ENCODE assay signal across 7 mouse cellular contexts in genomic region chr3:86788711-86789110, GRCm38 (mm10).
DNase-seq lines count a peak whose midpoint lies in the region; ATAC-seq and TF ChIP-seq lines count a peak whose summit lies in the region.

No protein-coding gene starts in this region.

- H3K36me3 ChIP-seq in forebrain, embryonic 13.5 days (ENCODE audit: poor library complexity, severe bottlenecking), result peaks cover 91% of the 10 kb centered on the region
- peaks cover 7% of the 10 kb centered on the region for H3K36me3 ChIP-seq in hindbrain, embryonic 16.5 days (ENCODE audit: control insufficient read depth, insufficient read depth, low read length)
- H3K36me3 ChIP-seq in liver, postnatal 0 days (replicated peaks; ENCODE audit: insufficient read depth, low read length), result 0 out of 2 replicates have a peak, but pooled peaks cover under 1% of the 10 kb centered on the region

- H3K9me3 ChIP-seq in forebrain, embryonic 13.5 days (replicated peaks), result no peaks in the 10 kb centered on the region
- no peaks in the 10 kb centered on the region for H3K9me3 ChIP-seq in hindbrain, embryonic 16.5 days (ENCODE audit: control insufficient read depth, low read length)
- H3K9me3 ChIP-seq in liver, postnatal 0 days (ENCODE audit: low read length), result no peaks in the 10 kb centered on the region

- peak; percentile 82 for TF ChIP-seq CTCF in liver, postnatal 0 days (IDR thresholded peaks at IDR 0.05; ENCODE audit: low read depth)
- TF ChIP-seq CTCF in olfactory bulb, adult 2 months (IDR thresholded peaks at IDR 0.05; ENCODE audit: insufficient read depth, low read depth, low read length), result 0 out of 2 replicates have a peak, but pooled peaks have one; percentile 15

- TF ChIP-seq POLR2A in olfactory bulb, adult 2 months (IDR thresholded peaks at IDR 0.05; ENCODE audit: insufficient read depth, low read depth, low read length), result no peak

- no peak for TF ChIP-seq EP300 in liver, postnatal 0 days (IDR thresholded peaks at IDR 0.05; ENCODE audit: low read depth)

- no peak for ATAC-seq in forebrain, embryonic 13.5 days
- ATAC-seq in hindbrain, embryonic 16.5 days, result no peak
- no peak for ATAC-seq in liver, postnatal 0 days

- H3K4me1 ChIP-seq in forebrain, embryonic 13.5 days, result peaks cover 43% of the 10 kb centered on the region
- peaks cover 26% of the 10 kb centered on the region for H3K4me1 ChIP-seq in hindbrain, embryonic 16.5 days (ENCODE audit: control insufficient read depth, insufficient read depth, low read depth, low read length)
- 0 out of 2 replicates have a peak, but pooled peaks cover 2% of the 10 kb centered on the region for H3K4me1 ChIP-seq in liver, postnatal 0 days (ENCODE audit: insufficient read depth)
- H3K4me1 ChIP-seq in olfactory bulb, adult 2 months (ENCODE audit: control insufficient read depth, insufficient read depth, low read length), result peaks cover 42% of the 10 kb centered on the region

- no peak overlapping the region for H3K4me2 ChIP-seq in forebrain, embryonic 13.5 days
- no peak overlapping the region for H3K4me2 ChIP-seq in hindbrain, embryonic 16.5 days (ENCODE audit: low read length)
- H3K4me2 ChIP-seq in liver, postnatal 0 days (ENCODE audit: low read depth, low read length), result no peak overlapping the region

- peak overlapping the region; percentile 48 for H3K9ac ChIP-seq in forebrain, embryonic 13.5 days
- 0 out of 2 replicates have a peak overlapping the region, but pooled peaks have one; percentile 11 for H3K9ac ChIP-seq in hindbrain, embryonic 16.5 days (ENCODE audit: low read depth, low read length)
- no peak overlapping the region for H3K9ac ChIP-seq in liver, postnatal 0 days (replicated peaks)

- no peak overlapping the region for H3K4me3 ChIP-seq in forebrain, embryonic 13.5 days
- H3K4me3 ChIP-seq in hindbrain, embryonic 16.5 days (ENCODE audit: low read length), result no peak overlapping the region
- no peak overlapping the region for H3K4me3 ChIP-seq in liver, postnatal 0 days (ENCODE audit: low read depth, low read length)
- H3K4me3 ChIP-seq in olfactory bulb, adult 2 months (ENCODE audit: insufficient read depth, low read depth, low read length), result no peak overlapping the region

- peak overlapping the region; percentile 51; the same call in 1 of the 2 replicates for H3K27ac ChIP-seq in forebrain, embryonic 13.5 days
- peak overlapping the region; percentile 57 for H3K27ac ChIP-seq in hindbrain, embryonic 16.5 days (ENCODE audit: low read depth, low read length)
- no peak overlapping the region for H3K27ac ChIP-seq in liver, postnatal 0 days (ENCODE audit: low read depth)
- peak overlapping the region; percentile 29; the same call in 1 of the 2 replicates for H3K27ac ChIP-seq in olfactory bulb, adult 2 months (ENCODE audit: insufficient read depth, low read depth, low read length)

- WGBS in forebrain, embryonic 13.5 days, result 44% methylated on average over 6 of the region's 6 CpGs
- WGBS in hindbrain, embryonic 16.5 days, result 37% methylated on average over 6 of the region's 6 CpGs
- WGBS in liver, postnatal 0 days (ENCODE audit: insufficient replicate concordance), result 34% methylated on average over 6 of the region's 6 CpGs
- 27% methylated on average over 6 of the region's 6 CpGs for WGBS in olfactory bulb, adult 2 months

- DNase-seq in urinary bladder, postnatal 36 days (ENCODE audit: low spot score in 2 of 2), result peak; percentile 45
- DNase-seq in urinary bladder, postnatal 4 days (ENCODE audit: low spot score in 2 of 2), result no peak
- DNase-seq in brain, embryonic 18.5 days (ENCODE audit: low read depth, low spot score), result peak; percentile 69
- DNase-seq in liver, postnatal 0 days, result peak; percentile 55

- H3K27me3 ChIP-seq in forebrain, embryonic 13.5 days, result no peaks in the 10 kb centered on the region
- no peaks in the 10 kb centered on the region for H3K27me3 ChIP-seq in hindbrain, embryonic 16.5 days (replicated peaks; ENCODE audit: control insufficient read depth, insufficient read depth, low read length)
- H3K27me3 ChIP-seq in liver, postnatal 0 days (ENCODE audit: insufficient read depth, low read length), result no peaks in the 10 kb centered on the region

Comparison
In these comparisons a context has a peak if more than half of its experiments do, and no peak if none do; other contexts are left out.
1. DNase-seq: peak in urinary bladder, postnatal 36 days (2 of 2), brain, embryonic 18.5 days (single experiment) and liver, postnatal 0 days (single experiment); none in urinary bladder, postnatal 4 days (0 of 2).